Mouse (Mus musculus) cerebellum, adult 2 months (tissue): ENCODE results near the gene Mgst1.

Experiments used
- CTCF ChIP-seq: fragments of 200-500 bp; IDR thresholded peaks from 2 replicates; pipeline ENCODE4 v1.5.1; 2011; ENCODE audit warnings: low read depth, mild to moderate bottlenecking, control low read depth, low read length, moderate library complexity, borderline replicate concordance; ENCODE audit not compliant: insufficient read depth
- POLR2A ChIP-seq: fragments of 200-500 bp; IDR thresholded peaks from 2 replicates; pipeline ENCODE4 v1.6.1; 2011; ENCODE audit warnings: low read length, control low read depth, borderline replicate concordance; ENCODE audit not compliant: insufficient read depth

GRCm38 (mm10) chr6:138104559-138104958, 35.6 kb upstream of the Mgst1 start:
- TF ChIP-seq CTCF, result no peak
- no peak for TF ChIP-seq POLR2A
